Comparison of ENCODE assay signal across 22 mouse cellular contexts in genomic region chr6:146909725-146910489, GRCm38 (mm10). TPM values are rescaled to one million over a fixed set of nuclear protein-coding genes. Genes with fewer than 3 reads are reported as not detected.
A peak's percentile ranks its signal among the peaks of the same experiment; 100 is the strongest.
DNase-seq lines count a peak whose midpoint lies in the region; ATAC-seq and TF ChIP-seq lines count a peak whose summit lies in the region.
"Had no signal": no experiment of that assay in that cellular context is flagged by ENCODE, and none has a peak within 500 bp of the region (broad histone marks: within the 10 kb centered on the region; RNA-seq: fewer than 3 reads in every experiment).

No protein-coding gene starts in this region.

- no peak overlapping the region for H3K4me3 ChIP-seq in gastrocnemius, adult 2 months
- no peak overlapping the region for H3K4me3 ChIP-seq in lung, postnatal 0 days (ENCODE audit: low read depth, low read length)
- no peak overlapping the region for H3K4me3 ChIP-seq in stomach, embryonic 16.5 days (replicated peaks; ENCODE audit: low read length)
- H3K4me3 ChIP-seq: heart, embryonic 15.5 days; hindbrain, embryonic 12.5 days; liver, embryonic 12.5 days; lung, embryonic 15.5 days; neural tube, embryonic 13.5 days had no signal

- WGBS in lung, postnatal 0 days, result 70% methylated on average over 5 of the region's 5 CpGs
- 67% methylated on average over 5 of the region's 5 CpGs for WGBS in stomach, embryonic 16.5 days

- peak overlapping the region; percentile 86 for H3K27ac ChIP-seq in gastrocnemius, adult 2 months
- no peak overlapping the region for H3K27ac ChIP-seq in lung, postnatal 0 days (ENCODE audit: low read length)
- peak overlapping the region; percentile 18; the same call in 1 of the 2 replicates for H3K27ac ChIP-seq in stomach, embryonic 16.5 days (ENCODE audit: low read length)
- H3K27ac ChIP-seq: heart, embryonic 15.5 days; hindbrain, embryonic 12.5 days; liver, embryonic 12.5 days; lung, embryonic 15.5 days; neural tube, embryonic 13.5 days had no signal

- TF ChIP-seq EP300 in lung, postnatal 0 days (IDR thresholded peaks at IDR 0.05), result no peak

- H3K4me2 ChIP-seq in lung, postnatal 0 days (replicated peaks; ENCODE audit: low read depth, low read length), result no peak overlapping the region
- no peak overlapping the region for H3K4me2 ChIP-seq in stomach, embryonic 16.5 days (ENCODE audit: low read depth, low read length)
- H3K4me2 ChIP-seq: heart, embryonic 15.5 days; hindbrain, embryonic 12.5 days; liver, embryonic 12.5 days; lung, embryonic 15.5 days; midbrain, embryonic 11.5 days; neural tube, embryonic 13.5 days had no signal

- no peak for TF ChIP-seq CTCF in gastrocnemius, adult 2 months (IDR thresholded peaks at IDR 0.05)
- TF ChIP-seq CTCF in lung, postnatal 0 days (IDR thresholded peaks at IDR 0.05), result no peak

- no peaks in the 10 kb centered on the region for H3K27me3 ChIP-seq in lung, postnatal 0 days (replicated peaks; ENCODE audit: insufficient read depth, low read length)
- no peaks in the 10 kb centered on the region for H3K27me3 ChIP-seq in stomach, embryonic 16.5 days (ENCODE audit: control insufficient read depth, insufficient read depth, low read length)
- H3K27me3 ChIP-seq: heart, embryonic 15.5 days; hindbrain, embryonic 12.5 days; liver, embryonic 12.5 days; lung, embryonic 15.5 days; neural tube, embryonic 13.5 days had no signal

- no peak overlapping the region for H3K9ac ChIP-seq in lung, postnatal 0 days (replicated peaks; ENCODE audit: low read depth)
- H3K9ac ChIP-seq in stomach, embryonic 16.5 days (ENCODE audit: low read length), result no peak overlapping the region
- H3K9ac ChIP-seq: heart, embryonic 15.5 days; hindbrain, embryonic 12.5 days; liver, embryonic 12.5 days; lung, embryonic 15.5 days; neural tube, embryonic 13.5 days had no signal

- peak; percentile 46 for DNase-seq in gastrocnemius, adult 2 months
- no peak for DNase-seq in gastrocnemius, postnatal 10 days
- DNase-seq in lung, postnatal 0 days (ENCODE audit: low spot score), result peak; percentile 55
- no peak for DNase-seq in lung, postnatal 10 days
- DNase-seq in NIH3T3 (ENCODE audit: low read depth), result peak; percentile 77
- no peak for DNase-seq in gastrocnemius, adult 18-20 months (ENCODE audit: low spot score)
- no peak for DNase-seq in embryo, embryonic 10.5 days (ENCODE audit: low spot score)
- DNase-seq: cerebellum, adult 8-10 months; kidney, adult 8-10 months; kidney, postnatal 36 days; thymus, postnatal 4 days had no signal

- peaks cover 19% of the 10 kb centered on the region; the same call in 1 of the 2 replicates for H3K4me1 ChIP-seq in lung, postnatal 0 days (ENCODE audit: insufficient read depth, low read depth, low read length)
- H3K4me1 ChIP-seq in stomach, embryonic 16.5 days (ENCODE audit: control insufficient read depth, insufficient read depth, low read length), result peaks cover 36% of the 10 kb centered on the region

- H3K36me3 ChIP-seq in lung, postnatal 0 days (ENCODE audit: insufficient read depth, low read length), result no peaks in the 10 kb centered on the region
- no peaks in the 10 kb centered on the region for H3K36me3 ChIP-seq in stomach, embryonic 16.5 days (ENCODE audit: control insufficient read depth, insufficient read depth, low read length)
- H3K36me3 ChIP-seq: heart, embryonic 15.5 days; hindbrain, embryonic 12.5 days; liver, embryonic 12.5 days; lung, embryonic 15.5 days; neural tube, embryonic 13.5 days had no signal

- H3K9me3 ChIP-seq in lung, postnatal 0 days (ENCODE audit: low read length), result no peaks in the 10 kb centered on the region
- H3K9me3 ChIP-seq in stomach, embryonic 16.5 days (replicated peaks; ENCODE audit: control insufficient read depth, low read length), result no peaks in the 10 kb centered on the region
- H3K9me3 ChIP-seq: heart, embryonic 15.5 days; hindbrain, embryonic 12.5 days; liver, embryonic 12.5 days; lung, embryonic 15.5 days; neural tube, embryonic 13.5 days had no signal

- intact Hi-C loops in gastrocnemius, adult 2 months (cut with DNase I), result no loop called here

- ATAC-seq in lung, postnatal 0 days, result peak; percentile 67
- no peak for ATAC-seq in stomach, embryonic 16.5 days (ENCODE audit: insufficient read depth, low FRiP score)
- ATAC-seq: inflammation-experienced regulatory T-cells, adult 6 months; liver, embryonic 12.5 days had no signal

RNA-seq across cellular contexts. Expression of gene Ppfibp1, which starts 21.6 kb away (rescaled TPM):
- 10 to 100 TPM; 40.3 to 44.8 TPM for total RNA-seq in gastrocnemius, adult 2 months (2021)
- 10 to 100 TPM; 47.9 to 54.9 TPM for total RNA-seq in gastrocnemius, postnatal 10 days (2021)
- polyA plus RNA-seq in lung, postnatal 0 days (2015; fragmentation: Nextera tagmentation; extraction: Ambion mirVana), result 50.5 and 53.5 TPM in 2 replicates
- 51.4 and 53.4 TPM in 2 replicates for polyA plus RNA-seq in stomach, embryonic 16.5 days (2015; fragmentation: Nextera tagmentation; extraction: Ambion mirVana)
- total RNA-seq in gastrocnemius, adult 18-20 months (2021), result 10 to 100 TPM; 54.4 to 65.7 TPM

RNA-seq across cellular contexts. Expression of gene 1700034J05Rik, which starts 44.3 kb away (rescaled TPM):
- total RNA-seq in gastrocnemius, adult 2 months (2021), result not detected
- not detected for total RNA-seq in gastrocnemius, postnatal 10 days (2021)
- polyA plus RNA-seq in lung, postnatal 0 days (2015; fragmentation: Nextera tagmentation; extraction: Ambion mirVana), result 0.13 and 0.17 TPM in 2 replicates
- polyA plus RNA-seq in stomach, embryonic 16.5 days (2015; fragmentation: Nextera tagmentation; extraction: Ambion mirVana), result 0.14 and 0.21 TPM in 2 replicates
- total RNA-seq in gastrocnemius, adult 18-20 months (2021), result not detected
- total RNA-seq: granulocyte monocyte progenitor cell, adult 5-6 weeks; layer of hippocampus, postnatal 14 days; left cerebral cortex, postnatal 36 days had no signal
- polyA plus RNA-seq: neural tube, embryonic 13.5 days had no signal

Comparison
In these comparisons a context has a peak if more than half of its experiments do, and no peak if none do; other contexts are left out.
1. DNase-seq: peak in gastrocnemius, adult 2 months (single experiment), lung, postnatal 0 days (single experiment) and NIH3T3 (single experiment); none in gastrocnemius, postnatal 10 days (single experiment), lung, postnatal 10 days (single experiment), gastrocnemius, adult 18-20 months (single experiment) and embryo, embryonic 10.5 days (single experiment).